Mouse (Mus musculus) ES-Bruce4 (cell line): ENCODE measurements around the gene Ceacam18. TPM values are rescaled to one million over a fixed set of nuclear protein-coding genes. Genes with fewer than 3 reads are reported as not detected.
"Not testable (repeated sequence)": the region's sequence is repeated elsewhere in the genome, so short reads cannot be mapped to it uniquely, and the experiment has no call there.

Experiments
- H3K27ac ChIP-seq: 2 replicates; pipeline ENCODE4 v1.5.1; 2012; ENCODE audit warnings: low read length, inconsistent platforms; ENCODE audit not compliant: insufficient read depth
- H3K27me3 ChIP-seq: 2 replicates; pipeline ENCODE4 v1.6.1; 2012; ENCODE audit warnings: mild to moderate bottlenecking, low read length, inconsistent platforms; ENCODE audit not compliant: control insufficient read depth, poor library complexity, insufficient read depth, severe bottlenecking
- H3K36me3 ChIP-seq: 2 replicates; pipeline ENCODE4 v1.6.1; 2012; ENCODE audit warnings: inconsistent platforms, mild to moderate bottlenecking, low read length, moderate library complexity; ENCODE audit not compliant: control insufficient read depth, poor library complexity, insufficient read depth, severe bottlenecking
- H3K4me1 ChIP-seq: one replicate; pipeline ENCODE4 v1.8.1; 2011; ENCODE audit warnings: low read length; ENCODE audit not compliant: control insufficient read depth, insufficient read depth
- H3K4me3 ChIP-seq: 2 replicates; pipeline ENCODE4 v1.5.1; 2011; ENCODE audit warnings: low read depth, mild to moderate bottlenecking, low read length
- H3K9ac ChIP-seq: 2 replicates; pipeline ENCODE4 v1.6.1; 2012; ENCODE audit warnings: low read depth, mild to moderate bottlenecking, inconsistent platforms; ENCODE audit not compliant: poor library complexity, severe bottlenecking
- H3K9me3 ChIP-seq: replicated peaks from 2 replicates; pipeline ENCODE4 v1.6.1; 2012; ENCODE audit warnings: mild to moderate bottlenecking, low read length, inconsistent platforms; ENCODE audit not compliant: control insufficient read depth, poor library complexity, insufficient read depth, severe bottlenecking
- CTCF ChIP-seq: IDR thresholded peaks from one replicate; pipeline ENCODE4 v1.8.1; 2011; ENCODE audit warnings: low read depth, low read length
- EP300 ChIP-seq: IDR thresholded peaks from 2 replicates; pipeline ENCODE4 v1.6.1; 2011; ENCODE audit warnings: low read depth, low read length; ENCODE audit not compliant: insufficient read depth
- POLR2A ChIP-seq: IDR thresholded peaks from one replicate; pipeline ENCODE4 v1.8.1; 2011; ENCODE audit warnings: low read length; ENCODE audit not compliant: insufficient read depth
- polyA plus RNA-seq: library from polyadenylated mRNA; stranded (reverse); fragments of >200 nt; gene quantifications from 2 replicates; pipeline ENCODE4 v1.2.4, GENCODE M21; 2011; ENCODE audit warnings: low read depth; ENCODE audit not compliant: missing spikeins, insufficient read depth, insufficient read length

Gene Ceacam18
- polyA plus RNA-seq, 1 experiment = not detected

DNA sequence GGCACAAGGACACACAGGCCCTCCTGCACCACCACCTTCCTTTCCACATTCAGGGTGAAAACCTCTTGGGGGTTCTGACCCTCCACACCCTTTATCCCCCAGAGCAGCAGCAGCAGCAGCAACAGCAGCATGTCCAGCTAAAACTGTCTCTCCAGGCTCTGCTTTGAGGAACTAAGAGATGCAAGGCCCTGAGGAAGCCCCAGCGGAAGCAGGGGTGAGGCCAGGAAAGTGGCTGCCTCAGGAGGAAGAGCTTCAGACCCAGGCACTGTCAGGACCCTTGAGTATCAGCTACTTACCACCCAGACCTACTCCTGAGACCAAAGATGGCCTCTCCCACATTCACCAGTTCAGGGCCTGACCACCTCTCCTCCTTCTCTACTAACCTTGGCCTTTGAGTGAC is 25.5 kb downstream of the Ceacam18 start, which contains the start of gene Siglece:
Siglece (minus strand) TSS at position 160 of the 400 bp plus-strand sequence.
- Histone ChIP-seq H3K9ac (no peak within 1 kb of the TSS), H3K27ac (no peak within 1 kb of the TSS), H3K4me3 (no peak within 1 kb of the TSS), H3K9me3 (no peaks in the 10 kb centered on the region), H3K36me3 (no peaks in the 10 kb centered on the region), H3K27me3 (no peaks in the 10 kb centered on the region), H3K4me1 (no peaks in the 10 kb centered on the region)
- TF ChIP-seq POLR2A (no peak), CTCF (no peak), EP300 (no peak)

DNA sequence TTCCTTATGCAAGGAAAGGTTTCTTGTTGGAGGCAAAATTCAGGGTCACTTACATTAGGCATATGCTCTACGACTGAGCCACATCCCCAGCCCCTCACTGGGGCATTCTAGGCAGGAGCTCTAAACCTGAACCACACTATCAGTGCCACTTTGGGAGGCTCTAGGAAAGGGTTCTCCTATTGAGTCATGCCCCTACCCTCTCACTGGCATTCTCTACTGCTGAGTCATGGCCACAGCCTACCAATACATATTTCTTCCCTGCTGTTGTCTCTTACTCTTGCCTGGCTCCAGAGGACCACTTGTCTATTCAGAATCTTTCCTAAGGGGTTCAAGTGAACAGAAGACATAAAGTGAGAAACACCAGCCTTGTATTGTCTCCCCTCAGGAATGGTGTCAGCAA is 28.3 kb downstream of the Ceacam18 start:
- no peak for TF ChIP-seq CTCF
- no peak for TF ChIP-seq EP300
- no peak for TF ChIP-seq POLR2A
- Histone ChIP-seq H3K9me3 (no peaks in the 10 kb centered on the region), H3K4me3 (no peak overlapping the region), H3K27me3 (no peaks in the 10 kb centered on the region), H3K36me3 (no peaks in the 10 kb centered on the region), H3K27ac (no peak overlapping the region), H3K9ac (no peak overlapping the region), H3K4me1 (no peaks in the 10 kb centered on the region)

DNA sequence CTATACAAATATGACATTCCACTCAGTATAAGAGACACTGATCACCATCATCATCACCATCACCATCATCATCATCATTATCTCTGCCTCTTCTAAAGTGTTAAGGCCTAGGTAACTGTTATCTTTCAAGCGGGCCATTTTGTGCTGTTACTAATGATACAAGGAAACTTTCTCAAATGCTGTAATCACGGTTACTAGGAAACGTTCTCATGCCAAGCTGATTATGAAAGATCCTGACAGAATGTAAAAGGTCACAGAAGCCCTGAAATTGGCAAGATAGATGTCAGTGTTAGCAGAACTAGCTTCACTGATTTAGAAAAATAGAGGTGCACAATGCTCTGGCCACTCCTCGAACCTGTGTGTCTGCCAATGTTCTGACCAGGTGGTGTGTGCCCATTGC is 32.7 kb downstream of the Ceacam18 start:
- H3K9me3 ChIP-seq, H3K27me3 ChIP-seq, H3K4me1 ChIP-seq: not testable (repeated sequence)

DNA sequence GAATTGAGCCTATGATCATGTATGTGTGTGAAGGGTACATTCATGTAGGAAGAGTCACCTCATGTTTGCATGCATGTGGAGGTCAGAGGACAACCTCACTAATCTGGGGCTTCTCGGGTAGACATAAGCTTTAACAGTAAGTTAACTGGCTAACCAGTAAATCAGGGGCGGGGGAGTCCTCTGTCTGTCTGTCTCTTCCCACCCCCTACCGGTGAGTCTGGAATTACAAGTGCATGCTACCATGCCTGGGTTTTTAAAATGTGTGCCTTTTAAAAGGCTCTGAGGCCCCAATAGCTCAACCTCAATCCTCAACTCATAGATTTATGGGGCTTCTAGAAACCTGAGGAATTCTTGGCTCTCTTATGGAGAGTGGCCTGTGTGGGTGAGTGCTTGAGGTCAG is 34.1 kb downstream of the Ceacam18 start:
- Histone ChIP-seq H3K36me3 (no peaks in the 10 kb centered on the region), H3K4me1 (no peaks in the 10 kb centered on the region), H3K9me3 (no peaks in the 10 kb centered on the region), H3K27me3 (no peaks in the 10 kb centered on the region), H3K27ac (no peak overlapping the region), H3K4me3 (no peak overlapping the region), H3K9ac (no peak overlapping the region)
- TF ChIP-seq EP300 (no peak), CTCF (peak; percentile 50)

More for the DNA sequence above, 32.7 kb downstream of the Ceacam18 start:
- not testable (repeated sequence) for H3K27ac ChIP-seq, H3K9ac ChIP-seq, H3K36me3 ChIP-seq, H3K4me3 ChIP-seq

DNA sequence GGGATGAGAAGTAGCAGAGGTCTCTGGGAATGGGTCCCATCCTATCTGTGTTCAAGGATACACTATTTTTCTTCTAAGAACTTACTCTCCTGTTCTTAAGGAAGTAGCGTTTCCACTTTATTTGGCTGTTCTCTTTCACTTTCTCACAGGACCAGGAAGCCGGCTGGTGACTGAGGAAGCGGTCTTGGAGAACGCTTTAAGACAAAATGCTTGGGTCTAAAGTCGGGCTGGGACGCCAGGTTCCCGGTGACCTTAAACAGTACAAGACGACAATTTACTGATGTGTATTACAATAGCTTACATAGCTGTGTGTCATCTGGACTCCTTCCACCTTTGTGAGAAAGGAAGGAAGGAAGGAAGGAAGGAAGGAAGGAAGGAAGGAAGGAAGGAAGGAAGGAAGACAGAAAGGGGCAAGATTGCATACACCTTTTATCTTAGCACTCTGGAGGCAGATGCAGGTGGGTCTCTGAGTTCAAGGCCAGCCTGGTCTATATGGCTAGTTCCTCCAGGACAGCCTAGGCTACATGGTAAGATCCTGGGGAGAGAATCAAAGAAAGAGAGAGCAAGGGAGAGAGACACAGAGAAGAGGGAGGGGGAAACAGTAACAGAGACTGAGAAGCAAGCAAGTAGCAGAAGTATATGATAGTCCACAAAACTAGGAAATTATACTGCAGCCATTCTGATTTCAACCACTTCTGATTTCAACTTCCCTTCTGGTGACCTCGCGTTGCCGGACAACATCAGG is 36.7 kb downstream of the Ceacam18 start:
- Histone ChIP-seq H3K36me3 (no peaks in the 10 kb centered on the region), H3K4me3 (peak overlapping the region; percentile 42), H3K9me3 (no peaks in the 10 kb centered on the region), H3K9ac (peak overlapping the region; percentile 22; the same call in 1 of the 2 replicates), H3K27me3 (no peaks in the 10 kb centered on the region), H3K27ac (no peak overlapping the region), H3K4me1 (peaks cover 2% of the 10 kb centered on the region)
- no peak for TF ChIP-seq POLR2A
- no peak for TF ChIP-seq EP300
- no peak for TF ChIP-seq CTCF

DNA sequence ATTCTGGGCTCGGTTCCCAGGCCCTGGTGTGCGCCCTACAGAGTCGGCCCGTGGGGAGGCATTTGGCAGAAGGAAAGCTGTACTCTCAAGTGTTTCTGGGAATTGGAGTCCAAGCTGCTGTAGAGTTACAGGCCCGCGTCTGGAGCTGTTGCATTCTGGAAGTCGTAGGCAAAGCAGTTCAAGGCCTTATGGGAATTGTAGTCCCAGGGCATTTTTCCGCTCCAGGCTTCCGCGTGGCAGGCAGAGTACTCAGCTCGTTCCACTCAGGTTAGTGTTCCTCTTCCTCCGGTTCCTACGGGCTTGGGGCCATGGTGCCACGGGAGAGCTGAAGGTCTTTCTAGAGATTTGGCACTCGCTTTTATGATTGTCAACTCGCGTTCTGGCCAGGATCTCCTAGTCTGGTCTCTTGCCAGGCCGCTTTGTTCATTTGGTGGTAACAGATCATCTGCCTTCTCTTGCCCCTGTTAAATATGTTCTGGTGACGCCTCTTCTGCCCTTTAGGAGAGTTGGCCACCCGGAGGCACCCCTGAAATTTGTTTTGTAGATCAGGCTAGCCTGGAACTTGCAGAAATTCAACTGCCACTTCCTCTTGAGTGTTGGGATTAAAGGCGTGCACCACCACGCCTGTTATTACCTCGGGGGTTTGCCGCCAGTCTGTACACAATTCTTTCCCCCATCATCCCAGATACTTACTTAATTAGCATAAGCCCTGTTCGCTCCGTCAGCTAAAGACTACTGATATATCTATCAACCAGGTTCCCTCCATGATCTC is 37.5 kb downstream of the Ceacam18 start, which contains the start of gene Ctu1:
Ctu1 (plus strand) TSS at position 208 of the 772 bp plus-strand sequence.
- Histone ChIP-seq H3K4me1 (peaks cover 2% of the 10 kb centered on the region), H3K9me3 (no peaks in the 10 kb centered on the region), H3K27me3 (no peaks in the 10 kb centered on the region), H3K9ac (peak within 1 kb of the TSS; percentile 70), H3K36me3 (no peaks in the 10 kb centered on the region), H3K27ac (no peak within 1 kb of the TSS), H3K4me3 (peak within 1 kb of the TSS; percentile 97)
- TF ChIP-seq EP300 (no peak), POLR2A (no peak)
